Mouse (Mus musculus) E14TG2a.4 (cell line): ENCODE results near the gene Osbp2.

Experiments
- CTCF ChIP-seq: conservative IDR thresholded peaks from 2 replicates; pipeline ENCODE4 v1.5.1; 2014; ENCODE audit warnings: low read length
- NANOG ChIP-seq: IDR thresholded peaks from 2 replicates; pipeline ENCODE4 v1.6.1; 2014; ENCODE audit warnings: borderline replicate concordance, low read length, mixed read lengths
- POU5F1 ChIP-seq: IDR thresholded peaks from 2 replicates; pipeline ENCODE4 v1.6.1; 2014; ENCODE audit warnings: low read length, borderline replicate concordance

GRCm38 (mm10) chr11:3771348-3771747 is 92.4 kb downstream of the Osbp2 start:
- TF ChIP-seq CTCF (peak; percentile 80), NANOG (no peak), POU5F1 (no peak)
